8 mouse cellular contexts compared by ENCODE assay signal in genomic region chr3:121428230-121428629, GRCm38 (mm10). TPM values are rescaled to one million over a fixed set of nuclear protein-coding genes. Genes with fewer than 3 reads are reported as not detected.
DNase-seq lines count a peak whose midpoint lies in the region; ATAC-seq and TF ChIP-seq lines count a peak whose summit lies in the region.

No protein-coding gene starts in this region.

- TF ChIP-seq CTCF in cerebellum, adult 2 months (IDR thresholded peaks at IDR 0.05; ENCODE audit: borderline replicate concordance, insufficient read depth, low read depth, low read length) = no peak

- no peak for DNase-seq in cerebellum, adult 2 months
- no peak for DNase-seq in cerebellum, postnatal 25 days
- peak; percentile 54 for DNase-seq in 3T3-L1 (ENCODE audit: low read depth, low spot score)
- DNase-seq in kidney, adult 18-20 months = peak; percentile 66
- peak; percentile 92 for DNase-seq in midbrain, embryonic 11.5 days (ENCODE audit: low spot score, missing footprints)
- no peak for DNase-seq in layer of hippocampus, postnatal 25 days (ENCODE audit: extremely low spot score in 1 of 2, low spot score in 1 of 2)
- DNase-seq in testis, postnatal 14 days (ENCODE audit: low spot score) = no peak

- H3K27ac ChIP-seq in cerebellum, adult 2 months (ENCODE audit: insufficient read depth, low read length) = peak overlapping the region; percentile 20; the same call in 1 of the 2 replicates
- H3K27ac ChIP-seq in forebrain, embryonic 13.5 days = peak overlapping the region; percentile 99
- H3K27ac ChIP-seq in midbrain, embryonic 11.5 days (ENCODE audit: low read depth, low read length) = peak overlapping the region; percentile 99

- no peaks in the 10 kb centered on the region for H3K9me3 ChIP-seq in forebrain, embryonic 13.5 days (replicated peaks)
- no peaks in the 10 kb centered on the region for H3K9me3 ChIP-seq in midbrain, embryonic 11.5 days (ENCODE audit: control insufficient read depth, low read length)

- no peaks in the 10 kb centered on the region for H3K4me1 ChIP-seq in cerebellum, adult 2 months (ENCODE audit: control insufficient read depth, insufficient read depth, low read length)
- H3K4me1 ChIP-seq in forebrain, embryonic 13.5 days = peaks cover 51% of the 10 kb centered on the region
- H3K4me1 ChIP-seq in midbrain, embryonic 11.5 days (ENCODE audit: control insufficient read depth, insufficient read depth, low read length) = peaks cover 41% of the 10 kb centered on the region

- no peak for TF ChIP-seq POLR2A in cerebellum, adult 2 months (IDR thresholded peaks at IDR 0.05; ENCODE audit: borderline replicate concordance, insufficient read depth, low read length)

- peak overlapping the region; percentile 36 for H3K4me3 ChIP-seq in cerebellum, adult 2 months (replicated peaks; ENCODE audit: insufficient read depth, low read depth, low read length)
- H3K4me3 ChIP-seq in forebrain, embryonic 13.5 days = peak overlapping the region; percentile 89
- H3K4me3 ChIP-seq in midbrain, embryonic 11.5 days (ENCODE audit: low read depth, low read length) = peak overlapping the region; percentile 65

- peak overlapping the region; percentile 78 for H3K4me2 ChIP-seq in forebrain, embryonic 13.5 days
- H3K4me2 ChIP-seq in midbrain, embryonic 11.5 days = peak overlapping the region; percentile 71

- H3K27me3 ChIP-seq in cerebellum, adult 2 months (ENCODE audit: control insufficient read depth, insufficient read depth, low read length) = no peaks in the 10 kb centered on the region
- no peaks in the 10 kb centered on the region; the same call in 1 of the 2 replicates for H3K27me3 ChIP-seq in forebrain, embryonic 13.5 days
- 0 out of 2 replicates have a peak, but pooled peaks cover 4% of the 10 kb centered on the region for H3K27me3 ChIP-seq in midbrain, embryonic 11.5 days (ENCODE audit: control insufficient read depth, insufficient read depth, low read length)

- H3K9ac ChIP-seq in forebrain, embryonic 13.5 days = peak overlapping the region; percentile 97
- peak overlapping the region; percentile 94 for H3K9ac ChIP-seq in midbrain, embryonic 11.5 days (ENCODE audit: low read length)

- no peak for ATAC-seq in forebrain, embryonic 13.5 days
- ATAC-seq in midbrain, embryonic 11.5 days (ENCODE audit: low FRiP score) = no peak

- no peaks in the 10 kb centered on the region for H3K36me3 ChIP-seq in forebrain, embryonic 13.5 days (ENCODE audit: poor library complexity, severe bottlenecking)
- no peaks in the 10 kb centered on the region for H3K36me3 ChIP-seq in midbrain, embryonic 11.5 days (ENCODE audit: control insufficient read depth, insufficient read depth, low read length)

- 40% methylated on average over 8 of the region's 8 CpGs for WGBS in cerebellum, adult 2 months
- 6% methylated on average over 8 of the region's 8 CpGs for WGBS in forebrain, embryonic 13.5 days
- WGBS in midbrain, embryonic 11.5 days = 8% methylated on average over 8 of the region's 8 CpGs

RNA-seq across cellular contexts. Expression of gene Cnn3, which starts 1.9 kb away (rescaled TPM):
- polyA plus RNA-seq in cerebellum, adult 2 months (2012; rRNA removed) = 170 and 177 TPM in 2 replicates
- polyA plus RNA-seq in forebrain, embryonic 13.5 days (2015; fragmentation: Nextera tagmentation; extraction: Ambion mirVana) = 770 and 773 TPM in 2 replicates
- polyA plus RNA-seq in midbrain, embryonic 11.5 days (2014; fragmentation: Nextera tagmentation; extraction: Ambion mirVana) = 1,158 and 1,201 TPM in 2 replicates
- total RNA-seq in layer of hippocampus, postnatal 25 days (2021) = 100 to 1,000 TPM; 109 TPM

Comparison
In these comparisons a context has a peak if more than half of its experiments do, and no peak if none do; other contexts are left out.
1. DNase-seq: peak in 3T3-L1 (single experiment), kidney, adult 18-20 months (single experiment) and midbrain, embryonic 11.5 days (single experiment); none in cerebellum, adult 2 months (0 of 2), cerebellum, postnatal 25 days (0 of 2), layer of hippocampus, postnatal 25 days (0 of 2) and testis, postnatal 14 days (single experiment).
2. H3K27ac ChIP-seq: peak in every context shown above with its lines; median percentile 99 in forebrain, embryonic 13.5 days; 99 in midbrain, embryonic 11.5 days; 20 in cerebellum, adult 2 months.
3. H3K4me3 ChIP-seq: peak in every context shown above with its lines; median percentile 89 in forebrain, embryonic 13.5 days; 65 in midbrain, embryonic 11.5 days; 36 in cerebellum, adult 2 months.